Comparison of ENCODE assay signal across 8 mouse cellular contexts in genomic region chr2:153795090-153795489, GRCm38 (mm10). TPM values are rescaled to one million over a fixed set of nuclear protein-coding genes. Genes with fewer than 3 reads are reported as not detected.
DNase-seq lines count a peak whose midpoint lies in the region; ATAC-seq lines count a peak whose summit lies in the region.

No protein-coding gene starts in this region.

- 63% methylated on average over 5 of the region's 5 CpGs for WGBS in kidney, embryonic 14.5 days

- H3K27ac ChIP-seq in kidney, embryonic 14.5 days (ENCODE audit: low read depth, low read length) = no peak overlapping the region

- no peaks in the 10 kb centered on the region for H3K4me1 ChIP-seq in kidney, embryonic 14.5 days (ENCODE audit: control insufficient read depth, insufficient read depth, low read length)

- H3K4me3 ChIP-seq in kidney, embryonic 14.5 days (ENCODE audit: low read length) = no peak overlapping the region

- H3K9ac ChIP-seq in kidney, embryonic 14.5 days (ENCODE audit: low read depth, low read length) = no peak overlapping the region

- peak; percentile 68; the same call in 1 of the 2 replicates for ATAC-seq in kidney, embryonic 14.5 days (ENCODE audit: low FRiP score, low TSS enrichment)
- peak; percentile 60 for ATAC-seq in megakaryocyte-erythroid progenitor cell, adult 5-6 weeks (replicated peaks; ENCODE audit: low FRiP score, low TSS enrichment, poor library complexity, severe bottlenecking)

- peak; percentile 13 for DNase-seq in kidney, adult 18-20 months
- no peak for DNase-seq in kidney, adult 11 months
- DNase-seq in MN1 (ENCODE audit: low spot score) = peak; percentile 46
- no peak for DNase-seq in adipocyte (ENCODE audit: low spot score)
- no peak for DNase-seq in ovary, postnatal 36 days (ENCODE audit: low spot score)
- no peak for DNase-seq in cerebellum, adult 8-10 months

- no peak overlapping the region for H3K4me2 ChIP-seq in kidney, embryonic 14.5 days (replicated peaks; ENCODE audit: low read depth, low read length)

- H3K27me3 ChIP-seq in kidney, embryonic 14.5 days (ENCODE audit: control insufficient read depth, insufficient read depth, low read length) = no peaks in the 10 kb centered on the region

- no peaks in the 10 kb centered on the region for H3K36me3 ChIP-seq in kidney, embryonic 14.5 days (ENCODE audit: control insufficient read depth, insufficient read depth, low read length)

- no peaks in the 10 kb centered on the region for H3K9me3 ChIP-seq in kidney, embryonic 14.5 days (ENCODE audit: control insufficient read depth, low read length)

RNA-seq across cellular contexts. Expression of gene Efcab8, which starts 15.4 kb away (rescaled TPM):
- not detected in 2 replicates for polyA plus RNA-seq in kidney, embryonic 14.5 days (2014; fragmentation: Nextera tagmentation; extraction: Ambion mirVana)
- total RNA-seq in megakaryocyte-erythroid progenitor cell, adult 5-6 weeks (2014; fragmentation: Nextera tagmentation) = 0.76 and 0.82 TPM in 2 replicates
- not detected in 2 replicates for total RNA-seq in megakaryocyte-erythroid progenitor cell, adult 5-6 weeks (2017)

RNA-seq across cellular contexts. Expression of gene Mapre1, which starts 54.0 kb away (rescaled TPM):
- polyA plus RNA-seq in kidney, embryonic 14.5 days (2014; fragmentation: Nextera tagmentation; extraction: Ambion mirVana) = 203 and 243 TPM in 2 replicates
- total RNA-seq in megakaryocyte-erythroid progenitor cell, adult 5-6 weeks (2014; fragmentation: Nextera tagmentation) = 109 and 127 TPM in 2 replicates
- 243 and 279 TPM in 2 replicates for total RNA-seq in megakaryocyte-erythroid progenitor cell, adult 5-6 weeks (2017)

Comparison
In these comparisons a context has a peak if more than half of its experiments do, and no peak if none do; other contexts are left out.
1. DNase-seq: peak in kidney, adult 18-20 months (single experiment) and MN1 (single experiment); none in kidney, adult 11 months (single experiment), adipocyte (single experiment), ovary, postnatal 36 days (single experiment) and cerebellum, adult 8-10 months (single experiment).